Comparison of ENCODE assay signal across 11 mouse cellular contexts in the genomic region with DNA sequence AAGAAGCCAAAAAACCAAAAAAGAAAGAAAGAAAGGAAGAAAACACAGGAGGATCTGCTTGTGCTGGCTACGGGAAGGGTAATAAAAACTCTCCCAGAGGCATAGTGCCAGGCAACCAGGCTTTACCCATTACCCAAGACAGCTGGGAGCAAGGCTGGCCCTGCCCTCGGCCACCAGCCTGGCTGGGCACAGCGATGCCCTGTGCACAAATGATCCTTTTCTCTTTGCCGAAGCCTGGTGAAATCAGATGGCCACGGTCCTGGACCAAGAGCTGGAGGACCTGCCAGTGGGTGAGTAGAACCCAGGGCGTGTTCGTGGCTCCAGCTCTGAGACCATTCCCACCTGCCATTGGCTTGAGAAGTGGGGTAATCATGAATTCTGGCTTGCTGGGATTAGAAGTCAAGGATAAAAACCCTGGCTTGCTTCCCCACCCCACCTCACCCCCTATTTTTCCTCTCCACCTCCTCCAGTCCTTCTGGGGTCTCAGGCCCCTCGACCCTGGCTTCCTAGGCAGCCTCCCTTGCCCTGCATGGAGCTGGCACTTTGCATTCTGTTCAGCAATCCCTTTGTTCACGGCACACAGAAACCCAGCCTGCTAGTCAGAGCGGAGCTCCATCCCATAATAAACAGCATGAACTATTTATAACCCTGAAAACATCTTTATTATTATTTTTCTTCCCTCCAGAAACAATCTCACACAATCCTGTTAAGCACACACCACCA.
A peak's percentile ranks its signal among the peaks of the same experiment; 100 is the strongest.
DNase-seq lines count a peak whose midpoint lies in the region; ATAC-seq and TF ChIP-seq lines count a peak whose summit lies in the region.
"Had no signal": no experiment of that assay in that cellular context is flagged by ENCODE, and none has a peak within 500 bp of the region (broad histone marks: within the 10 kb centered on the region; RNA-seq: fewer than 3 reads in every experiment).

No protein-coding gene starts in this region.

- H3K4me1 ChIP-seq in CH12.LX (ENCODE audit: control insufficient read depth in 1 of 2, insufficient read depth in 2 of 2) = peaks cover 7 to 18% of the 10 kb centered on the region in 2 experiments
- peaks cover 50% of the 10 kb centered on the region for H3K4me1 ChIP-seq in forebrain, embryonic 14.5 days (ENCODE audit: control insufficient read depth, insufficient read depth, low read length)
- H3K4me1 ChIP-seq in intestine, embryonic 15.5 days (replicated peaks) = no peaks in the 10 kb centered on the region
- no peaks in the 10 kb centered on the region for H3K4me1 ChIP-seq in kidney, embryonic 14.5 days (ENCODE audit: control insufficient read depth, insufficient read depth, low read length)
- H3K4me1 ChIP-seq: kidney, embryonic 15.5 days had no signal

- 26% methylated on average over 10 of the region's 10 CpGs for WGBS in forebrain, embryonic 14.5 days
- 77% methylated on average over 10 of the region's 10 CpGs for WGBS in intestine, embryonic 15.5 days
- 68% methylated on average over 10 of the region's 10 CpGs for WGBS in kidney, embryonic 14.5 days

- no peak overlapping the region for H3K27ac ChIP-seq in CH12.LX (ENCODE audit: insufficient read depth, low read depth)
- H3K27ac ChIP-seq in forebrain, embryonic 14.5 days (ENCODE audit: low read depth, low read length) = peak overlapping the region; percentile 100
- no peak overlapping the region for H3K27ac ChIP-seq in intestine, embryonic 15.5 days
- H3K27ac ChIP-seq in kidney, embryonic 14.5 days (ENCODE audit: low read depth, low read length) = no peak overlapping the region
- H3K27ac ChIP-seq: kidney, embryonic 15.5 days had no signal

- H3K4me2 ChIP-seq in CH12.LX (ENCODE audit: insufficient read depth, low read depth, poor library complexity, severe bottlenecking) = peak overlapping the region; percentile 23
- H3K4me2 ChIP-seq in forebrain, embryonic 14.5 days (ENCODE audit: low read length) = peak overlapping the region; percentile 18
- no peak overlapping the region for H3K4me2 ChIP-seq in intestine, embryonic 15.5 days (replicated peaks)
- H3K4me2 ChIP-seq in kidney, embryonic 14.5 days (replicated peaks; ENCODE audit: low read depth, low read length) = no peak overlapping the region
- H3K4me2 ChIP-seq: kidney, embryonic 15.5 days; liver, embryonic 11.5 days had no signal

- 0 out of 2 replicates have a peak, but pooled peaks have one; percentile 2 for TF ChIP-seq EP300 in CH12.LX (IDR thresholded peaks at IDR 0.05; ENCODE audit: low read length)

- no peak overlapping the region for H3K4me3 ChIP-seq in CH12.LX (replicated peaks in 1 of 3; ENCODE audit: low read depth in 2 of 3, low read length in 2 of 3, poor library complexity in 1 of 3)
- H3K4me3 ChIP-seq in forebrain, embryonic 14.5 days (ENCODE audit: low read depth, low read length) = no peak overlapping the region
- H3K4me3 ChIP-seq in intestine, embryonic 15.5 days (replicated peaks) = no peak overlapping the region
- no peak overlapping the region for H3K4me3 ChIP-seq in kidney, embryonic 14.5 days (ENCODE audit: low read length)
- H3K4me3 ChIP-seq: kidney, embryonic 15.5 days; myocyte had no signal

- intact Hi-C loops in heart, postnatal 10 days (cut with DNase I) = no loop called here

- dilution Hi-C loops in CH12.LX (cut with MboI; ENCODE audit: extremely low pct_ligation_motif_present, extremely low pct_unique_long_range_greater_than_20kb, low sequenced_read_pairs) = no loop called here

- H3K79me2 ChIP-seq in CH12.LX (replicated peaks; ENCODE audit: control insufficient read depth, extremely low read depth, insufficient read depth, poor library complexity, severe bottlenecking) = no peaks in the 10 kb centered on the region

- no peak for TF ChIP-seq RAD21 in CH12.LX (IDR thresholded peaks at IDR 0.05; ENCODE audit: low read depth, low read length)

- no peak for TF ChIP-seq POLR2A in CH12.LX (IDR thresholded peaks at IDR 0.05; ENCODE audit: low read depth, low read length)

- no peak for DNase-seq in CH12.LX (ENCODE audit: extremely low read depth)
- DNase-seq in cerebellum, adult 18-20 months = peak; percentile 70 to 78
- peak; percentile 70 for DNase-seq in forebrain, embryonic 14.5 days (ENCODE audit: low spot score)
- peak; percentile 60 to 66 for DNase-seq in layer of hippocampus, postnatal 14 days (ENCODE audit: low spot score in 2 of 2)
- no peak for DNase-seq in heart, postnatal 10 days
- DNase-seq in lung, postnatal 14 days = no peak

- peak; percentile 72 for ATAC-seq in forebrain, embryonic 14.5 days
- ATAC-seq in intestine, embryonic 15.5 days = no peak
- no peak for ATAC-seq in kidney, embryonic 14.5 days (ENCODE audit: low FRiP score, low TSS enrichment)

- no peak for TF ChIP-seq CTCF in CH12.LX (conservative IDR thresholded peaks at IDR 0.05 in 1 of 2, IDR thresholded peaks at IDR 0.05 in 1 of 2; ENCODE audit: low read depth in 2 of 2, low read length in 2 of 2)

- H3K36me3 ChIP-seq in CH12.LX (replicated peaks in 1 of 2; ENCODE audit: control insufficient read depth in 1 of 2, insufficient read depth in 1 of 2, low read length in 1 of 2) = no peaks in the 10 kb centered on the region
- H3K36me3 ChIP-seq in forebrain, embryonic 14.5 days (ENCODE audit: control insufficient read depth, insufficient read depth, low read length) = no peaks in the 10 kb centered on the region
- no peaks in the 10 kb centered on the region for H3K36me3 ChIP-seq in intestine, embryonic 15.5 days
- no peaks in the 10 kb centered on the region for H3K36me3 ChIP-seq in kidney, embryonic 14.5 days (ENCODE audit: control insufficient read depth, insufficient read depth, low read length)
- H3K36me3 ChIP-seq: kidney, embryonic 15.5 days had no signal

- no peaks in the 10 kb centered on the region for H3K9me3 ChIP-seq in CH12.LX (replicated peaks; ENCODE audit: low read length)
- H3K9me3 ChIP-seq in forebrain, embryonic 14.5 days (replicated peaks; ENCODE audit: control insufficient read depth, low read length) = peaks cover 4% of the 10 kb centered on the region
- no peaks in the 10 kb centered on the region for H3K9me3 ChIP-seq in intestine, embryonic 15.5 days
- H3K9me3 ChIP-seq in kidney, embryonic 14.5 days (ENCODE audit: control insufficient read depth, low read length) = no peaks in the 10 kb centered on the region
- H3K9me3 ChIP-seq: kidney, embryonic 15.5 days had no signal

- no peak overlapping the region for H3K9ac ChIP-seq in CH12.LX (ENCODE audit: insufficient read depth, low read depth)
- H3K9ac ChIP-seq in forebrain, embryonic 14.5 days (ENCODE audit: low read length) = peak overlapping the region; percentile 44
- no peak overlapping the region for H3K9ac ChIP-seq in intestine, embryonic 15.5 days
- H3K9ac ChIP-seq in kidney, embryonic 14.5 days (ENCODE audit: low read depth, low read length) = no peak overlapping the region
- H3K9ac ChIP-seq: kidney, embryonic 15.5 days had no signal

- H3K27me3 ChIP-seq in CH12.LX (replicated peaks) = peaks cover 91% of the 10 kb centered on the region
- no peaks in the 10 kb centered on the region for H3K27me3 ChIP-seq in forebrain, embryonic 14.5 days (replicated peaks; ENCODE audit: control insufficient read depth, insufficient read depth, low read length)
- H3K27me3 ChIP-seq in intestine, embryonic 15.5 days (replicated peaks) = no peaks in the 10 kb centered on the region
- H3K27me3 ChIP-seq in kidney, embryonic 14.5 days (ENCODE audit: control insufficient read depth, insufficient read depth, low read length) = no peaks in the 10 kb centered on the region
- H3K27me3 ChIP-seq: kidney, embryonic 15.5 days had no signal

- in situ Hi-C loops in CH12.LX (cut with MboI; ENCODE audit: low pct_ligation_motif_present, low pct_unique_long_range_greater_than_20kb, low sequenced_read_pairs) = no loop called here

TF ChIP-seq in CH12.LX, 34 proteins besides CTCF, POLR2A, EP300 and RAD21:
- TF ChIP-seq MEF2A (IDR thresholded peaks at IDR 0.05; ENCODE audit: borderline replicate concordance, low read depth, low read length) (no peak), NELFE (IDR thresholded peaks at IDR 0.05; ENCODE audit: low read depth, low read length) (no peak), MAFK (IDR thresholded peaks at IDR 0.05; ENCODE audit: insufficient replicate concordance, low read length) (no peak), USF2 (conservative IDR thresholded peaks at IDR 0.05; ENCODE audit: low read depth, low read length) (no peak), USF1 (IDR thresholded peaks at IDR 0.05; ENCODE audit: low read depth, low read length) (no peak), JUND (conservative IDR thresholded peaks at IDR 0.05; ENCODE audit: low read depth, low read length) (no peak)
TF ChIP-seq in CH12.LX: peak in this region for 0.

Comparison
In these comparisons a context has a peak if more than half of its experiments do, and no peak if none do; other contexts are left out.
1. DNase-seq: peak in cerebellum, adult 18-20 months (2 of 2), forebrain, embryonic 14.5 days (single experiment) and layer of hippocampus, postnatal 14 days (2 of 2); none in CH12.LX (single experiment), heart, postnatal 10 days (0 of 2) and lung, postnatal 14 days (single experiment).
2. H3K4me2 ChIP-seq: peak in CH12.LX (single experiment) and forebrain, embryonic 14.5 days (single experiment); none in intestine, embryonic 15.5 days (single experiment) and kidney, embryonic 14.5 days (single experiment).